Mouse (Mus musculus) yolk sac, embryonic 10.5 days (tissue): ENCODE measurements around the gene Mrps35.

Experiments
- DNase-seq: peaks from one replicate; pipeline ENCODE4 v3.0.0-alpha.2; 2017; ENCODE audit warnings: low spot score

Mrps35 gene

GRCm38 (mm10) chr6:147029591-147029990, 13.0 kb upstream of the Mrps35 start:
- no peak for DNase-seq

GRCm38 (mm10) chr6:147030096-147030885, 12.3 kb upstream of the Mrps35 start:
- no peak for DNase-seq

GRCm38 (mm10) chr6:147032303-147032925, 10.2 kb upstream of the Mrps35 start, which contains the start of gene Rep15:
Gene Rep15 (plus strand): TSS chr6:147032584.
- DNase-seq = no peak

GRCm38 (mm10) chr6:147043633-147044032, 1.1 kb downstream of the Mrps35 start:
- DNase-seq = no peak

GRCm38 (mm10) chr6:147049239-147049805, 6.8 kb downstream of the Mrps35 start:
- DNase-seq = no peak

- DNase-seq = no peak
Observed at GRCm38 (mm10) chr6:147051666-147052065, 9.1 kb downstream of the Mrps35 start.

- DNase-seq = no peak
Observed at GRCm38 (mm10) chr6:147052440-147052839, 9.9 kb downstream of the Mrps35 start.

- DNase-seq = no peak
Observed at GRCm38 (mm10) chr6:147053785-147054646, 11.5 kb downstream of the Mrps35 start.

- DNase-seq = no peak
Observed at GRCm38 (mm10) chr6:147055374-147055977, 12.9 kb downstream of the Mrps35 start.

GRCm38 (mm10) chr6:147059326-147059725, 16.8 kb downstream of the Mrps35 start:
- no peak for DNase-seq

- no peak for DNase-seq
Observed at GRCm38 (mm10) chr6:147061630-147062029, 19.1 kb downstream of the Mrps35 start.

- no peak for DNase-seq
Observed at GRCm38 (mm10) chr6:147062034-147062433, 19.5 kb downstream of the Mrps35 start.

- DNase-seq = no peak
Observed at GRCm38 (mm10) chr6:147062694-147063093, 20.1 kb downstream of the Mrps35 start.

GRCm38 (mm10) chr6:147064226-147064943, 21.8 kb downstream of the Mrps35 start:
- DNase-seq = no peak

- no peak for DNase-seq
Observed at GRCm38 (mm10) chr6:147064944-147065261, 22.3 kb downstream of the Mrps35 start.

GRCm38 (mm10) chr6:147075808-147076387, 33.3 kb downstream of the Mrps35 start:
- no peak for DNase-seq

- no peak for DNase-seq
Observed at GRCm38 (mm10) chr6:147076878-147077277, 34.3 kb downstream of the Mrps35 start.

GRCm38 (mm10) chr6:147079919-147080318, 37.4 kb downstream of the Mrps35 start:
- no peak for DNase-seq

GRCm38 (mm10) chr6:147085398-147086040, 43.0 kb downstream of the Mrps35 start:
- DNase-seq = no peak

GRCm38 (mm10) chr6:147086594-147087225, 44.1 kb downstream of the Mrps35 start, which contains the start of gene Mansc4:
Gene Mansc4 (minus strand): TSS chr6:147087032.
- DNase-seq = no peak
